Mouse (Mus musculus) gastrocnemius, postnatal 36 days (tissue): ENCODE results near the gene Magoh. TPM values are rescaled to one million over a fixed set of nuclear protein-coding genes. Genes with fewer than 3 reads are reported as not detected.

ENCODE experiments used
- DNase-seq, 2 experiments: peaks; one replicate each; pipeline ENCODE4 v3.0.0; 2022
- intact Hi-C: fragments of 180-260 bp; cut with DNase I; formaldehyde crosslinking; loops from one replicate; pipeline ENCODE4 v1.15.1; 2025
- total RNA-seq, 2 experiments: library from RNA; stranded (reverse); gene quantifications; 2 replicates each; pipeline ENCODE4 v1.2.3; 2021

The Magoh gene
- total RNA-seq, 2 experiments from 2014 or later = 22.6 to 22.8 TPM

DNA sequence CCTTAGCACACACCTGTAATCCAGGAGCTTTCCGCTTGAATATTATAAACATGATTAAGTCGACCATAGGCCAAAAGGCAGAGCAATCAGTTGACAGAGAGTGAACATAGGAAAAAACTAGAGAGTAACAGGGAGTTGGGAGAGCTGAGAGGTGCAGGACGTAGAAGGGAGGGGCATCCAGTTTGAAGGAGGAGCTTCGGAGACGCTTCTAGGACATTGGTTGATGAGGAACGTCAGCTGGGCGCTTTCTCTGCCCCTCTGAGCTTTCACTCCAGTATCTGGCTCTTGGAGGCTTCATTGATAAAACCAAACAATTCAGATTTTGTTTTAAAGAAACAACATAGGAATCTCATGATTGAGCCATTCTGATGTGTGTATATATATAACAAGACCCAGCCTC is 6.8 kb downstream of the Magoh start:
- no peak for DNase-seq

DNA sequence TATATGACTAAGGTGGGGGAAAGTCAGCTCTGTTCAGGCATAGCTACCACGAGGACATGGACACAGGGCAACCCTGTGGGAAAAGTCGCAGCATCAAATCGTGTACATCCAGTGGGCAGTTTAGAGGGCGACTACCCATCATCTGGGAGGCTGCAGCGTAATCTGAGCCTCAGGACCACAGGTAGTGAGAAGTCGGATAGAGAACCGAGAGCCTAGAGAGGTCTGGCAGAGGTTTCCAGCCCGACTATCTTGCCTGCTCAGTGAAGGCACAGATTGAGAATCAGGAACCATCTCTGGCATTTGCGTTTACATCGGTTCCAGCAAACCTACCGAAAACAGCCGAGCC is 9.8 kb downstream of the Magoh start:
- no peak for DNase-seq
- intact Hi-C loops = loop anchor here (5.0 kb wide), 1 partner anchor 518 kb away; the partner anchor contains the start of gene Gpx7

More for the DNA sequence above, 6.8 kb downstream of the Magoh start:
- intact Hi-C loops = loop anchor here (5.0 kb wide), 1 partner anchor 521 kb away; the partner anchor contains the start of gene Gpx7

DNA sequence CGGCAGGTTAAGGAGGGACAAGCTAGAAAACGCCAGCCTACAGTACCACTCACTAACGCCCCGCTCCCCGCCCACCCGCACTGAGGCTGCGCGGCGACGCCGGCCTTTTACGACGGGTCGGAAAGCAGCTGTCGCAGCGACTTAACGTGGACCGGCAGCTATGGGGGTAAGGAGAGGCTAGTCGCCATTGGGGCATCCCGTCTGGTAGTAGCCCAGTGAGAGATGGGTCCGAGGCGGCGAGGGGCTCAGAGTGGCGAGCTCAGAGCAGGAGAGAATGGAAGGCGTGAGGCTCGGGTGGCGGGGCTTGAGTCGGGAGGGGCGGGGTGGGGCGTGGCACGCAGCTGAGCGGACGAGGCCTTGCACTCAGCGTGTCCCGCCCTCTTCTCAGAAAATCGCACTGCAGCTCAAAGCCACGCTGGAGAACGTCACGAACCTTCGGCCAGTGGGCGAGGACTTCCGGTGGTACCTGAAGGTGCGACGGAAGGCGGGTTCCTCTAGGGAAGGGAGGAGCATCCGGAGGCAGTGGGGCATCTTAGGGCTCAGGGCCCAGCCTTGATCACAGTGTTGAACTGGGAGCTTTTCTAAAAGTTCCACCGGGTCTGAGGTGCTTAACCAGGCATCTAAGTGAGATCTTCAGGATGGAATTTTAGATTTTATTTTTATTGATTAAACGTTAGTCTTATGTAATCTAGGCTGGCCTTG is 10.3 kb downstream of the Magoh start, which contains the start of gene 0610037L13Rik:
0610037L13Rik (plus strand) TSS at position 83 of the 702 bp plus-strand sequence.
- DNase-seq = peak; percentile 87 to 89
- intact Hi-C loops = loop anchor here (2.0 to 5.0 kb wide), 2 partner anchors 31 to 517 kb away; partner anchors contain the start of gene Gpx7

DNA sequence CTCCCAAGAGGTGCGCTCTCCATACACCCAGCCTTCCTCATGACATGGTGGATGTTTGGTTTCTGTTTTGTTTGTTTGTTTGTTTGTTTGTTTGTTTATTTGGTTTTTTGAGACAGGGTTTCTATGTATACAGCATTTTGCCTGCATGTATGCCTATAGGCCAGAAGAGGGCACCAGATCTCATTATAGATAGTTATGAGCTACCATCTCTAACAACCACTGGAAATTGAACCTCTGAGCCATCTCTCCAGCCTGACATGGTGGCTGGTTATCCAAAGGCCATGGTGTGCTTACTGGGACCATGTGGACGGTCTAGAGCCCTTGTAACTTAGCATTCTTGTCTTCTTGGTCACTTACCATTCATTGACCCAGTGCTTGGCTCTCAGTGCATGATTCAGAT is 13.1 kb downstream of the Magoh start:
- no peak for DNase-seq
- intact Hi-C loops = no loop called here

DNA sequence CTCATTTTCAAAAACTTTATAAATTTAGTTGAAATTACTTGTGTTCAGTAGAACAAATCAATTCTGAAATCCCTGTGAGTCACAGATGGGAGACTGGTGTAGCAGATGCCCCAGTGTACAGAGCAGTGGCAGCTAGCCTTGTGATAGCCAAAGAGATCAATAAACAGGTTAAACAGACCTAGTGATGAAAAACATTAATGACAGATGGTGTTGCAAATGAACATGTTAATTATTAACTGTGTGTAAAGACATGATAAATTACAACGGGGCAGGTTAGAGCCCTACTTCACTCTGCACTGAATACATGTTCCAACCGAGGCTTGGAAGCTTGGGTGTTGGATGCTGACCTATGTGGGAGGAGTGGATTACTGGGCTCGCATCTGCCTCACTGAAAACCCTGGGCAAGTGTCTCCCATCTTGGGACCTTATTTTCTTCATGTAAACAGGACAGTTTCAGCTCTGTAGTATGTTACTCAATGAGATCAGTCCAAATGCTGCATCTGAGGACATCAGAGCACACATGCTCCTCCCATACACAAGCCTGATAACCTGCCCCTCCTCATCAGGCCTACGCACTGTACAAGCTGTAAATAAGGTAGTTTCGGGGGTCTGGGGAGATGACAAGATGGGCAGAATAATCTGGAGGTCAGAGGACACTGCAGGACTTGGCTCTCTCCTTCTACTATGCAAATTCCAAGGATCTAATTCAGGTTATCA is 19.8 kb downstream of the Magoh start:
- no peak for DNase-seq
- intact Hi-C loops = no loop called here

DNA sequence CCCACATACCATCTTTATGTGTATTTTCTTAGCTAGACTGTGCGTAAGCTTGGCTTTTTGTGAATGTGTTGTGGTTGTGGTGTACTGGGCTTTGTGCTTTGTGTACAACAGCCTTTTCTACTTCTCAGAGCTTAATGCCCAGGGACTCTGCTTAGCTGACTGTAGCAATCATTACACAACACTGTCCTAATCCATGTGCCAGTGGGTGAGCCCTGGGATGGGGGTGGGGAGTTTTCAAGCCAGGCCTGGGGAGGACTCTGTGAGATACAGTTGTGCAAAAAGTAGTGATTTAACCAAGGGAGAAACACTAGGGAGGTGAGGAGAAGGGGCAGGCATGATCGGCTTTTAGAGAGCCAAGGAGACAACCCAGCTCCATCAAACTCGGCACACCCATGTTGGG is 20.7 kb downstream of the Magoh start:
- DNase-seq = no peak
- intact Hi-C loops = no loop called here

DNA sequence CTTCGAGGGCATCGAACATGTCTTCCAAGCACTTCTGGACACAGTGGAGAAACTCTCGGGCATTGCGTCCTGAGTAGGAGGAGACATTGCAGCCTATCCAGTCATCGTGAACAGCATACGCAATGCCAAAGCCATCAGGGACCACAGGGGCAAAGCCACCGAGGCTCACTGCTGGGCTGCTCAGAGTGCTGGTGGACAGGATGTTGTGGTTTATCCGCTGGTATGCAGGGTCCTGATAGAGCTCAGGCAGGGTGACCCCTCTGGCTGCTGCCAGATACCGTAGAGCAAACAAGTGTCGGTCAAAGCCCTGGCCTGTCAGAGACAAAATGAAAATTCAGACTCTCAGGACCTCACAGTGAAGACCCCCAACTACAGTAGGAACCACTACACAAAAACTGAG is 24.7 kb downstream of the Magoh start:
- intact Hi-C loops = no loop called here
- no peak for DNase-seq

DNA sequence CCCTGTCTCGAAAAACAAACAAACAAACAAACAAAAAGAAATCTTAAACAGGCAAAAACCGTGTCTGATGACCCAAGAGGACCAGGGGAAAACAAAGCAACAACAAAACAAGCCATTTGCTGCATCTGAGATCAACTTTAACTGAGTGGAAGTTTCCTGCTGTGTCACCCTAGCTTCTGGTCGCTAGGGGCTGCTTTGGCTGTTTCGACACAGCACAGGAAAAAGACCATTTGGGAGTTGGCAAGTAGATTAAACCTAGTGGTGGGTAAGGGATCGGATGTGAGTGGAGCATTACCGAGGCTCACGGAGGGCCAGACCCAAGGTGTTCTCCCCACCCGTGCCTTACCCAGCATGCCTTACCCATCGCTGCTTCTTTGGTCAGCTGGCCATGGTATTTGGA is 27.0 kb downstream of the Magoh start:
- intact Hi-C loops = no loop called here
- DNase-seq = no peak

DNA sequence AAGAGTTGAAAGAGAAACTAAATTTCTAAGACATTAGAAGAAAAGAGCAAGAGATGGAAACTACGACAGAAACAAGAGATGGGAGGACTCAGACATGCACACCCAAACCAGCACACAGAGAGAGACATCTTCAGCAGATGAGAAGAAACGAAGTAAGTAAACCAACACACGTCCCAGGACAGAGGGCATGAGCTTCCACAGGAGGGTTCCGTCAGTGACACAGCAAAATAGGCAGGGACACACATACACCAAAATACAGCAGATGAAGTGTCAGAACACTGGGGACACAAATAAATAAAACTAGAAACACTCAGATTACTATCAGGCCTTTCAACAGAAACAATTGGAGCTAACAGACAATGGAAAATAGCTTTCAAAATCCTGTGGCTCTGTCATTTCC is 30.5 kb downstream of the Magoh start:
- intact Hi-C loops = no loop called here
- DNase-seq = no peak

DNA sequence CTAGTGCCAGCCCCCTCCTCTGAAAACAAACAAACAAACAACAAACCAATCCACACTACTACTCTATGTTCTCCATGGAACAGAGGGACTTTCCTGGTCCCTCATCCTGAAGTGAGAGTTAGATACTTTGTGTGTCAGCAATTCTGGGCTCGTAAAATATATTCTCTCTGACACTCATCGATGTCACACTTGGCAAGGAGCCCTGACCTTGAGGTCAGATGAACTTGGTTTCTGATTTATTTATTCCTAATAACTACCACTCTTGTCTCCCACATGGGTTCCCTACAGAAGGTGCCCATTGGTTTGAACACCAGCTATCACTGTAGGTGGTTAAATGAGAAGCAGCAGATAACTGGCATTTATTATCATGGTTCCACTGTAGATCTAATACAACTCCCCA is 40.8 kb downstream of the Magoh start:
- no peak for DNase-seq
- intact Hi-C loops = loop anchor here (2.0 to 10.0 kb wide), 2 partner anchors 30 to 404 kb away; partner anchors contain the start of gene Coa7

DNA sequence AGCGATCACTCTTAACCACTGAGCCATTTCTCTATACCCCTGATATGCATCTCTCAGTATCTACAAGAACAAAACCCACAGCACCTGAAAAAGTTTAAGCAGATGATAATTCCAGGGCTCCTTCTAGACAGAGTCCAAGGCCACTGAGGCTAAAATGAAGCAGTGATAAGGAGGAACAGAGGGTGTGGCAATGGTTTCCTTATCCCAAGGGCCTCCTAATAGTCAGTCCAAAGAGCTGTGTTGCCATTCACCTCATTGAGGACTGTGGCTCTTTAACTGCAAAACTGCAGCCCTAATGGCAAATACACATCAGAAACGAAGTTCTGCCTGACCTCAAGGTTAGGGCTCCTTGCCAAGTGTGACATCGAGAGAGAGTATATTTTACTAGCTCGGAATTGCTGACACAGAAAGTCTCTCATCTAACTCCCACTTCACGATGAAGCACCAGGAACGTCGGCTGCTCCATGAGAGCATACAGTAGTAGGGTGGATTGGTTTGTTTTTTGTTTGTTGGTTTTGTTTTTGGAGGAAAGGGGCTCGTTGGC is 41.7 kb downstream of the Magoh start:
- no peak for DNase-seq
- intact Hi-C loops = loop anchor here (2.0 to 10.0 kb wide), 2 partner anchors 30 to 404 kb away; partner anchors contain the start of gene Coa7

DNA sequence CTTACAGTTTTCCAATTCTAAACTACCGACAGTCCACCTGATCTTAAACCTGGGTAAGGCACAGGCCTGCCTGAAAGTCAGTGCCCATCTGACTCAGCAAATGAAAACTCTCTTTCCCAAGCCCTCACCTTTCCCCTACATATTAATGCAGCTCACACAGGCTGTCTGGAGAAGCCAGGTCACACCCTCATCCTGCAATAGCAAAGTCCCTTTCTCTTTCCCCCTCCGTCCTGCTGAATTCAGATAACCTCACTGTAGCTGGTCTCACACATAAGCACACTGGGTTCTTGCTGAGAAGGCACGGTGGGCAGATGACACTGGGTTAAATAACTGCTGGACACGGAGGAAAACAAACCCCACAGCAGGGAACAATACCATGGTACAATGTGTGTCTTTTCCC is 42.4 kb downstream of the Magoh start:
- intact Hi-C loops = loop anchor here (2.0 to 10.0 kb wide), 2 partner anchors 31 to 403 kb away; partner anchors contain the start of gene Coa7
- no peak for DNase-seq

DNA sequence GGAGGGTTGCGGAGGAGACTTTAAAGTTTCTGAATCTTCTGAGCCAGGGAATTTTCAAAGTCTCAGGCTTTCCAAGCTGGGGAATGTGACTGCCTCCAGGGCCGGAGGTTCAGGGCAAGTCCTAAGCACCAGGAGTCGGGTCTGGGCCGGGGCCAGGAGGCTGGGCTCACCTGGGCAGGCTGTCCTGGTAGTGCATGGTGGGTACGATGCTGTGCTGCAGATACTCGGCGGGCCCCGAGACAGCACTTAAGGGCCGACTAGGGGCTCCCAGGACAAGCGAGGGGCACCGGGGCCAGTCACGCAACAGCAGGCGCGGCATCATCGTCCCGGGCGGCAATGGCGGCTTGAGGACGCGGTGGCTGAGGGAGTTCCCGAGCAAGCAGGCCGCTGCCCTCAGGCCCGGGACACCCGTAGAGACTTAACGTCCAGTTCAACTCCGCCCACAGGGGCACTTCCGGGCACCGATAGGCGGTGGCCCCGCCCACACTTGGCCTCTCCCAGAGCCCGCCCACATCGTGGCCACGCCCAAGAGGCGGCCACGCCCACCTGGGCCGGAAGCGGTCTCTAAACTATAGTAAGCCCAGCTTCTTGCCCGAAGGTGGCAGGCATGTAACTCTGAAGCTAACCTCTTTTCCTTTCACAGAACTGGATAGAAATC is 43.7 kb downstream of the Magoh start, which contains the start of gene Cpt2:
Cpt2 (minus strand) TSS at position 466 of the 658 bp plus-strand sequence.
- intact Hi-C loops = loop anchor here (10.0 kb wide), 1 partner anchor 402 kb away; the partner anchor contains the start of gene Coa7
- DNase-seq = peak; percentile 92 to 95

DNA sequence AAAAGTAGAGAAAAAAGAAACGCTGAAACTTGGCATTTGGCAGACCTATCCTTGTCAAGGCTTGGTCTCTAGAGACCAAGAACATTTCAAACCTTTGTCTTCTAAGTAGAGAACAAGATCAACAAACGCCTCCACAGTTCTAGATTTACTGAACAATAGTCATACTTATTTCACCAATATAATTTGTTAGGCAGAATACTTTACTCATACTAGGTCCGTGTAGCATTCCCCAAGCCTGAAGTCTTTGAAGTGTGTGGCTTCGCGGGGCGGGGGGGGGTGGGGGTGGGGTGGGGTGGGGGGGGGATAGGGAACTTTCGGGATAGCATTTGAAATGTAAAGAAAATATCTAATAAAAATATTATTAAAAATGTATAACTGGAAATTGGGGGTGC is 44.2 kb downstream of the Magoh start:
- intact Hi-C loops = loop anchor here (10.0 kb wide), 1 partner anchor 401 kb away; the partner anchor contains the start of gene Coa7

DNA sequence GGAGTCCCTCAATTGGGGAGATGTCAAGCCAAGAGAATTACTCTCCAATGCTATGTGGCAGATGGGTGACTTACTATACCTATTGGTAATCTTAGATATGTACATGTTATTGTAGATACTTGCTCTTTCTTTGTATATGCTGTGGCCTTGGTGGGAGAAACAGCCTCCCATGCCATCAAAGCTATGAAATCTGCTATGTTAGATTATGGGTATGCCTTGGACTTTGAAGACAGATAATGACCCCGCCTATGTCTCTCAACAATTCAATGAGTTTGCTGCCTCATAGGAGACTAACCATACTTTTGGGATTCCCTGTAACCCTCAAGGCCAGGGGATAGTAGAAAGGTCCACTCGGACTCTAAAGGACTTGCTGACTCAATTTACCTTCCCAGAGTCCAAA is 48.7 kb downstream of the Magoh start:
- intact Hi-C loops = loop anchor here (10.0 kb wide), 1 partner anchor 397 kb away; the partner anchor contains the start of gene Coa7
- no peak for DNase-seq

More for the DNA sequence above, 44.2 kb downstream of the Magoh start:
- DNase-seq = no peak

DNA sequence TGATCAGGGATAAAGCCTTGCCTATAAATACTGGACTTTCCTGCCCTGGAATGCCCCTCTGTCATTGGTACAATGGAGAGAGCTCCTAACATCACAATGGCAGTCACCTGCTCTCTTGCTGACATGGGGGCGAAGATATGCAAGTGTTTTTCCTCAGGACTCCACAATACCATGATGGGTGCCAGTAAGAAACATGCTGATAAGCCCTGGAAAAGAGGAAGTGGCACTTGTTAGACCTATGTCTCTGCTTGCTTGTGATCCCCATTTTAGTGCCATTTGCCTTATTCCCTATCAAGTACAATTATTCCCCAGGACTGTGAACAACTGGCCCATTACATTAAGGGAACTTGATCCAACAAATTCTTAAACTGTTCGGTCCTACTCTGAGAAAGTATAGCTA is 49.2 kb downstream of the Magoh start:
- intact Hi-C loops = loop anchor here (10.0 kb wide), 1 partner anchor 396 kb away; the partner anchor contains the start of gene Coa7

DNA sequence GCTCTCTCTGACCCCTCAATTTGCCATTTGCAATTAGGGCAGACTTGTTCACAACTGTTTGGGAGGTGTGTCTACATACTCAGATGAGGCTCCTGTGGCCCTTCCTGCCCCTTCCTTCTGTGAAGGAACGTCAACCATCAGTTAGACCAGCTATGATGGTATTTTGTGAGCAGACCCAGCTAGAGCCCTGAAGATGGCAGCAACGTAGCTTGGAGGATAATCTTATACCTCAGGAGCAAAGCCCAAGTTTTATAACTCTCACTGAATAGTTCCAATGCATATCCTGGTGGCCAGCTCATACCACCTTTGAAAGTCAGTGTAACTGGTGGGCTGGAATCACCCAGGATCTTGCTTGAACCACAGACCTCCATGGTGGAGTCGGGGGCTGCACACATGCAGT is 51.9 kb downstream of the Magoh start:
- intact Hi-C loops = no loop called here
- DNase-seq = no peak

More for the DNA sequence above, 49.2 kb downstream of the Magoh start:
- DNase-seq = no peak

DNA sequence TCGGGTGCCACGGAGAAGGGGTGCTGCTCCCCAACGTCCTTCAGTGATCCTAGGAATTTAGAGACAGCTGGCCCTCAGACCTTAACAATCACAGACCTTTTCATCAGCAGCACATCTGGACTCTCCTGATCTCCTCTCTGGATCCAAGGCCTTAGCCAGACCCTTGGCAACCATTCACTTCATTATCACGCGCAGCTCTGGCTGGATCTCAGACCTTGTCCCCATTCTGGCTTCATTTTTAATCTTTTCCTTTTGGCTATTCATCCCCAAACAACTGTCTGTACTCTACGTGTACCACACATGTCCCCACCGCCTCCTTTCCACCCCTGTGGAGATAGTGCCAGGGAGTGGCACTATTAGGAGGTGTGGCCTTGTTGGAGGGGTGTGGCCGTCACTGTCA is 53.7 kb downstream of the Magoh start:
- intact Hi-C loops = no loop called here
- no peak for DNase-seq

DNA sequence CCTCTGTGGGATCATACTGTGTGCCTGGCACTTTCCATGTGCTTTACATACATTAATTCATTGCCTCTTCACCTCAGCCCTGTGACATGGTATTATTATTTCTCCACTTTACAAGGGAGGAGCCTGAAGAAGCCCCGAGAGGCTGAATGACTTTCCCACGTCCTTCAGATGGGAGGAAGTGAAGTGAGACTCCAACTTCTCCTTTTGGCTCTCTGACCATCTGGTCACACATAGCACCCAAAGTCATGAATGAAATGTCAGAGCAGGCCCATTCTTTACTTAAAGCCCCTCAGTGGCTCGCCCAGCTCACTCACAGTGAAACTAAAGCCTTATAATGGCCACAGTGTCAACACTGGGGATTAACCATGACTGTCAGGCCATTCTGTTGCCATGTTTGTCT is 55.7 kb downstream of the Magoh start:
- DNase-seq = no peak
- intact Hi-C loops = no loop called here
